In genomic region chr1:134771999-134772398, GRCm38 (mm10) we compare ENCODE assay signal across 12 mouse cellular contexts.
DNase-seq lines count a peak whose midpoint lies in the region; ATAC-seq and TF ChIP-seq lines count a peak whose summit lies in the region.
"Had no signal": no experiment of that assay in that cellular context is flagged by ENCODE, and none has a peak within 500 bp of the region (broad histone marks: within the 10 kb centered on the region; RNA-seq: fewer than 3 reads in every experiment).

No protein-coding gene starts in this region.

- TF ChIP-seq CTCF in lung, postnatal 0 days (IDR thresholded peaks at IDR 0.05): no peak

- WGBS in embryonic facial prominence, embryonic 13.5 days: 91% methylated on average over 7 of the region's 7 CpGs
- 92% methylated on average over 7 of the region's 7 CpGs for WGBS in embryonic facial prominence, embryonic 10.5 days
- 86% methylated on average over 7 of the region's 7 CpGs for WGBS in kidney, embryonic 14.5 days
- 75% methylated on average over 7 of the region's 7 CpGs for WGBS in lung, postnatal 0 days
- WGBS in stomach, embryonic 15.5 days: 82% methylated on average over 7 of the region's 7 CpGs

- no peak for TF ChIP-seq EP300 in lung, postnatal 0 days (IDR thresholded peaks at IDR 0.05)

- no peak for DNase-seq in embryonic facial prominence, embryonic 10.5 days (ENCODE audit: low spot score)
- DNase-seq in kidney, adult 18-20 months: no peak
- DNase-seq in lung, postnatal 0 days (ENCODE audit: low spot score): peak; percentile 49
- no peak for DNase-seq in lung, postnatal 4 days
- no peak for DNase-seq in embryo, embryonic 10 days (ENCODE audit: low spot score)
- DNase-seq: cerebellum, adult 2 months; kidney, postnatal 10 days; midbrain, embryonic 14.5 days had no signal

- no peak for ATAC-seq in embryonic facial prominence, embryonic 13.5 days (ENCODE audit: insufficient number of reproducible peaks, insufficient read depth, low FRiP score, low TSS enrichment, low read depth)
- no peak for ATAC-seq in kidney, embryonic 14.5 days (ENCODE audit: low FRiP score, low TSS enrichment)
- ATAC-seq in lung, postnatal 0 days: no peak
- ATAC-seq in stomach, embryonic 15.5 days (ENCODE audit: insufficient read depth, low FRiP score, low read depth): no peak

- H3K27me3 ChIP-seq in embryonic facial prominence, embryonic 13.5 days: no peaks in the 10 kb centered on the region
- no peaks in the 10 kb centered on the region for H3K27me3 ChIP-seq in embryonic facial prominence, embryonic 10.5 days (replicated peaks; ENCODE audit: low read depth, poor library complexity, severe bottlenecking)
- H3K27me3 ChIP-seq in kidney, embryonic 14.5 days (ENCODE audit: control insufficient read depth, insufficient read depth, low read length): no peaks in the 10 kb centered on the region
- H3K27me3 ChIP-seq in lung, postnatal 0 days (replicated peaks; ENCODE audit: insufficient read depth, low read length): no peaks in the 10 kb centered on the region
- no peaks in the 10 kb centered on the region for H3K27me3 ChIP-seq in stomach, embryonic 15.5 days (replicated peaks)
- H3K27me3 ChIP-seq: hindbrain, embryonic 12.5 days had no signal

- no peak overlapping the region for H3K4me2 ChIP-seq in embryonic facial prominence, embryonic 13.5 days
- H3K4me2 ChIP-seq in kidney, embryonic 14.5 days (replicated peaks; ENCODE audit: low read depth, low read length): no peak overlapping the region
- no peak overlapping the region for H3K4me2 ChIP-seq in lung, postnatal 0 days (replicated peaks; ENCODE audit: low read depth, low read length)
- H3K4me2 ChIP-seq in stomach, embryonic 15.5 days: no peak overlapping the region
- H3K4me2 ChIP-seq: hindbrain, embryonic 12.5 days had no signal

- peaks cover 46% of the 10 kb centered on the region for H3K4me1 ChIP-seq in embryonic facial prominence, embryonic 13.5 days
- H3K4me1 ChIP-seq in embryonic facial prominence, embryonic 10.5 days: peaks cover 52% of the 10 kb centered on the region
- peaks cover 36% of the 10 kb centered on the region for H3K4me1 ChIP-seq in kidney, embryonic 14.5 days (ENCODE audit: control insufficient read depth, insufficient read depth, low read length)
- H3K4me1 ChIP-seq in lung, postnatal 0 days (ENCODE audit: insufficient read depth, low read depth, low read length): peaks cover 15% of the 10 kb centered on the region
- peaks cover 45% of the 10 kb centered on the region for H3K4me1 ChIP-seq in stomach, embryonic 15.5 days

- H3K9me3 ChIP-seq in embryonic facial prominence, embryonic 13.5 days: no peaks in the 10 kb centered on the region
- H3K9me3 ChIP-seq in embryonic facial prominence, embryonic 10.5 days: no peaks in the 10 kb centered on the region
- no peaks in the 10 kb centered on the region for H3K9me3 ChIP-seq in kidney, embryonic 14.5 days (ENCODE audit: control insufficient read depth, low read length)
- H3K9me3 ChIP-seq in lung, postnatal 0 days (ENCODE audit: low read length): no peaks in the 10 kb centered on the region
- H3K9me3 ChIP-seq in stomach, embryonic 15.5 days: no peaks in the 10 kb centered on the region
- H3K9me3 ChIP-seq: hindbrain, embryonic 12.5 days had no signal

- no peak overlapping the region for H3K9ac ChIP-seq in embryonic facial prominence, embryonic 13.5 days
- no peak overlapping the region for H3K9ac ChIP-seq in kidney, embryonic 14.5 days (ENCODE audit: low read depth, low read length)
- no peak overlapping the region for H3K9ac ChIP-seq in lung, postnatal 0 days (replicated peaks; ENCODE audit: low read depth)
- no peak overlapping the region for H3K9ac ChIP-seq in stomach, embryonic 15.5 days
- H3K9ac ChIP-seq: hindbrain, embryonic 12.5 days had no signal

- H3K27ac ChIP-seq in embryonic facial prominence, embryonic 13.5 days: peak overlapping the region; percentile 49; the same call in 1 of the 2 replicates
- H3K27ac ChIP-seq in embryonic facial prominence, embryonic 10.5 days (replicated peaks): no peak overlapping the region
- peak overlapping the region; percentile 61; the same call in 1 of the 2 replicates for H3K27ac ChIP-seq in kidney, embryonic 14.5 days (ENCODE audit: low read depth, low read length)
- peak overlapping the region; percentile 80 for H3K27ac ChIP-seq in lung, postnatal 0 days (ENCODE audit: low read length)
- H3K27ac ChIP-seq in stomach, embryonic 15.5 days: peak overlapping the region; percentile 93
- H3K27ac ChIP-seq: hindbrain, embryonic 12.5 days had no signal

- no peak overlapping the region for H3K4me3 ChIP-seq in embryonic facial prominence, embryonic 13.5 days
- no peak overlapping the region for H3K4me3 ChIP-seq in embryonic facial prominence, embryonic 10.5 days
- no peak overlapping the region for H3K4me3 ChIP-seq in kidney, embryonic 14.5 days (ENCODE audit: low read length)
- no peak overlapping the region for H3K4me3 ChIP-seq in lung, postnatal 0 days (ENCODE audit: low read depth, low read length)
- H3K4me3 ChIP-seq in stomach, embryonic 15.5 days (replicated peaks): no peak overlapping the region
- H3K4me3 ChIP-seq: hindbrain, embryonic 12.5 days had no signal

- peaks cover 40% of the 10 kb centered on the region for H3K36me3 ChIP-seq in embryonic facial prominence, embryonic 13.5 days
- H3K36me3 ChIP-seq in embryonic facial prominence, embryonic 10.5 days (replicated peaks): peaks cover 14% of the 10 kb centered on the region
- peaks cover 2% of the 10 kb centered on the region; the same call in 1 of the 2 replicates for H3K36me3 ChIP-seq in kidney, embryonic 14.5 days (ENCODE audit: control insufficient read depth, insufficient read depth, low read length)
- H3K36me3 ChIP-seq in lung, postnatal 0 days (ENCODE audit: insufficient read depth, low read length): no peaks in the 10 kb centered on the region
- H3K36me3 ChIP-seq in stomach, embryonic 15.5 days: peaks cover 3% of the 10 kb centered on the region; the same call in 1 of the 2 replicates
